Mouse (Mus musculus) heart, embryonic 15.5 days (tissue): ENCODE results near the gene Arpp19. TPM values are rescaled to one million over a fixed set of nuclear protein-coding genes. Genes with fewer than 3 reads are reported as not detected.

Experiments used
- ATAC-seq: fragments of 200-750 bp; cut with Nextera tagmentation; replicated peaks from 2 replicates; pipeline ENCODE4 v1.8.0; 2017; ENCODE audit warnings: low read depth, moderate TSS enrichment; ENCODE audit not compliant: insufficient number of reproducible peaks, insufficient read depth, low FRiP score
- H3K27ac ChIP-seq: fragments of 300-500 bp; sonication (generic); 2 replicates; pipeline ENCODE4 v1.5.1; 2015; ENCODE audit warnings: mild to moderate bottlenecking, inconsistent platforms
- H3K27me3 ChIP-seq: fragments of 300-500 bp; sonication (generic); 2 replicates; pipeline ENCODE4 v1.6.1; 2015; ENCODE audit warnings: inconsistent platforms
- H3K36me3 ChIP-seq: fragments of 300-500 bp; sonication (generic); 2 replicates; pipeline ENCODE4 v1.6.1; 2015; ENCODE audit warnings: mild to moderate bottlenecking, inconsistent platforms
- H3K4me1 ChIP-seq: fragments of 300-500 bp; sonication (generic); replicated peaks from 2 replicates; pipeline ENCODE4 v1.6.1; 2015; ENCODE audit warnings: inconsistent platforms
- H3K4me2 ChIP-seq: fragments of 300-500 bp; sonication (generic); 2 replicates; pipeline ENCODE4 v1.6.1; 2015; ENCODE audit warnings: inconsistent platforms, mild to moderate bottlenecking, moderate library complexity
- H3K4me3 ChIP-seq: fragments of 300-500 bp; sonication (generic); 2 replicates; pipeline ENCODE4 v1.5.1; 2015; ENCODE audit warnings: mild to moderate bottlenecking, inconsistent platforms
- H3K9ac ChIP-seq: fragments of 300-500 bp; sonication (generic); 2 replicates; pipeline ENCODE4 v1.6.1; 2015; ENCODE audit warnings: mild to moderate bottlenecking, inconsistent platforms
- H3K9me3 ChIP-seq: fragments of 300-500 bp; sonication (generic); replicated peaks from 2 replicates; pipeline ENCODE4 v1.6.1; 2016; ENCODE audit warnings: inconsistent platforms
- WGBS: fragments of 180-500 bp; shearing (Covaris S2); methylation state at CpG from one replicate; pipeline ENCODE4 v1.1.7; 2015; ENCODE audit warnings: mixed read lengths; 5-methylcytosine and 5-hydroxymethylcytosine counted together
- polyA plus RNA-seq: library from polyadenylated mRNA; unstranded; fragments of >200 nt; fragmentation: Nextera tagmentation; extraction: Ambion mirVana; gene quantifications from 2 replicates; pipeline ENCODE4 v1.2.1, GENCODE M21; 2015

The Arpp19 gene
- polyA plus RNA-seq, 1 experiment from 2014 or later: 218 TPM

- no peaks in the 10 kb centered on the region for H3K27me3 ChIP-seq
- H3K4me2 ChIP-seq: no peak overlapping the region
- 0 out of 2 replicates have a peak, but pooled peaks cover 2% of the 10 kb centered on the region for H3K4me1 ChIP-seq
- H3K9ac ChIP-seq: no peak overlapping the region
- no peak overlapping the region for H3K27ac ChIP-seq
- H3K4me3 ChIP-seq: no peak overlapping the region
- peaks cover 35% of the 10 kb centered on the region for H3K36me3 ChIP-seq
- no peaks in the 10 kb centered on the region for H3K9me3 ChIP-seq
- no peak for ATAC-seq
- WGBS: 90% methylated on average over 6 of the region's 6 CpGs
Measured at GRCm38 (mm10) chr9:75019181-75019580, 18.2 kb upstream of the Arpp19 start.

GRCm38 (mm10) chr9:75019592-75019991, 17.8 kb upstream of the Arpp19 start:
- Histone ChIP-seq H3K9ac (no peak overlapping the region), H3K4me3 (no peak overlapping the region), H3K27ac (no peak overlapping the region), H3K27me3 (no peaks in the 10 kb centered on the region), H3K4me1 (0 out of 2 replicates have a peak, but pooled peaks cover 2% of the 10 kb centered on the region), H3K4me2 (no peak overlapping the region), H3K9me3 (no peaks in the 10 kb centered on the region), H3K36me3 (peaks cover 35% of the 10 kb centered on the region)
- WGBS: 88% methylated on average over 3 of the region's 3 CpGs
- ATAC-seq: no peak

DNA sequence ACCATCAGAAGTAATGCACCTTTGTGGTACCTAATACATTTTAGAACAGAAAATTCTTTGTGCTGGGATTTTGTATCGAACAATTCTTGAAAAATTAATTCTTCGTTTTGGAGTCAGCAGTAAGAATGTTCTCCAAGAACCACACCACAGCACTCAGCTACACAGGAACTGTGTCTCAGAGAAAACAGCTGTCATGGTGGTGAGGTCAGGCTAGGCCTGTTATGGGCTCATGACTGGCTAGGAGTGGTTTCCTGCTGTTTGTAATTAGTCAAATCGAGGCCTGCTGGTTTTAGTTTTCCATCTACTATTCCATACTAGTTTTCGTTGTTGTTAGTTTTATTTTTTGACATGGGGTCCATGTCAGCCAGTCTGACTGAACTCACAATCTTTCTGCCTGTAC, 16.9 kb upstream of the Arpp19 start:
- ATAC-seq: no peak
- 73% methylated on average over 4 of the region's 4 CpGs for WGBS
- Histone ChIP-seq H3K4me2 (no peak overlapping the region), H3K27me3 (no peaks in the 10 kb centered on the region), H3K4me1 (0 out of 2 replicates have a peak, but pooled peaks cover 2% of the 10 kb centered on the region), H3K9me3 (no peaks in the 10 kb centered on the region), H3K27ac (no peak overlapping the region), H3K36me3 (peaks cover 36% of the 10 kb centered on the region), H3K9ac (no peak overlapping the region), H3K4me3 (no peak overlapping the region)

DNA sequence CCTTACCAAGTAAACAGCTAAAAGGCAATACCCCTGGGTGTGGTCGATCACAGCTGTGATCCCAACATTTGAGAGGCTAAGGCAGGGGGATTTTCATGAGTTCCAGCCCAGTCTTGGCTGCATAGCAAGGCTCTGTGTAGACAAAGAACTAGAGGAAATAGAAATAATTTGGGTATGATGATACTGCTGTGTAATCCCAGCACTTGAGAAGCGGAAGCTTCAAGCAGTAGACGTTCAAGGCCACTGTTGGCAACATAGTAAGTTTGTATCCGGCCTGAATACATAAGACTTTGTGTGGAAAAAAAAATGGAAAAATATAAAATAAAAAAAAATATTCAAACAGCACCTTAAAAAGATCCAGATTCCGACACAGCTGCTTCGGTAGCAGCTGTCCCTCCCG, 14.9 kb upstream of the Arpp19 start:
- no peak overlapping the region for H3K9ac ChIP-seq
- no peak for ATAC-seq
- H3K36me3 ChIP-seq: peaks cover 35% of the 10 kb centered on the region
- 0 out of 2 replicates have a peak, but pooled peaks cover 2% of the 10 kb centered on the region for H3K4me1 ChIP-seq
- H3K4me3 ChIP-seq: no peak overlapping the region
- H3K27ac ChIP-seq: no peak overlapping the region
- H3K9me3 ChIP-seq: no peaks in the 10 kb centered on the region
- H3K4me2 ChIP-seq: no peak overlapping the region
- H3K27me3 ChIP-seq: no peaks in the 10 kb centered on the region
- 83% methylated on average over 7 of the region's 7 CpGs for WGBS

- Histone ChIP-seq H3K4me3 (no peak overlapping the region), H3K9me3 (no peaks in the 10 kb centered on the region), H3K4me2 (no peak overlapping the region), H3K36me3 (peaks cover 31% of the 10 kb centered on the region), H3K27ac (no peak overlapping the region), H3K27me3 (no peaks in the 10 kb centered on the region), H3K9ac (no peak overlapping the region), H3K4me1 (0 out of 2 replicates have a peak, but pooled peaks cover 2% of the 10 kb centered on the region)
- no peak for ATAC-seq
- WGBS: 73% methylated on average over 5 of the region's 5 CpGs
Measured at GRCm38 (mm10) chr9:75023150-75023894, 14.1 kb upstream of the Arpp19 start.

DNA sequence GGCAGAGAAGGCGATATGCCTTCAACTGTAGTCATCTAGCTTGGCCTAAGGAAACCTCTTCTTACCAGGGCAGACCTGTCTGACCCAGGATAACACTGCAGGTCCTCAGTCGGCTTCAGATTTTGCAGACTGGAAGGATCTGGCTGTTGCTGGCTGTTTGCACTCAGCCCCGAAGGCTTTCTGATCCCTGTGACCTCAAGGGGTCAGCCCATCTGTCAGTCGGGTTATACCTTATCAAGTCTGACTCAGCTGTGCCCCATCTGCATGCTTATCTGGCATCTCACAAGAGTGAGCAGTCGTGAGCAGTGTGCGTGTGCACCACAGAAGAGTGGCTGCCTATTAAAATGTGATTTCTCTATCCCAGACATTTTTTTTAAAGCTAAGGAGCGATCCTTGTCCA, 13.3 kb upstream of the Arpp19 start:
- 0 out of 2 replicates have a peak, but pooled peaks cover 2% of the 10 kb centered on the region for H3K4me1 ChIP-seq
- no peak overlapping the region for H3K4me2 ChIP-seq
- no peak for ATAC-seq
- H3K27ac ChIP-seq: no peak overlapping the region
- H3K27me3 ChIP-seq: no peaks in the 10 kb centered on the region
- peaks cover 24% of the 10 kb centered on the region for H3K36me3 ChIP-seq
- WGBS: 27% methylated on average over 7 of the region's 7 CpGs
- H3K9me3 ChIP-seq: no peaks in the 10 kb centered on the region
- H3K9ac ChIP-seq: no peak overlapping the region
- no peak overlapping the region for H3K4me3 ChIP-seq

GRCm38 (mm10) chr9:75025689-75026088, 11.7 kb upstream of the Arpp19 start:
- WGBS: 74% methylated on average over 6 of the region's 6 CpGs
- Histone ChIP-seq H3K27me3 (no peaks in the 10 kb centered on the region), H3K9ac (no peak overlapping the region), H3K36me3 (peaks cover 10% of the 10 kb centered on the region; the same call in 1 of the 2 replicates), H3K4me2 (no peak overlapping the region), H3K27ac (no peak overlapping the region), H3K9me3 (no peaks in the 10 kb centered on the region), H3K4me1 (0 out of 2 replicates have a peak, but pooled peaks cover 2% of the 10 kb centered on the region), H3K4me3 (no peak overlapping the region)
- ATAC-seq: no peak

DNA sequence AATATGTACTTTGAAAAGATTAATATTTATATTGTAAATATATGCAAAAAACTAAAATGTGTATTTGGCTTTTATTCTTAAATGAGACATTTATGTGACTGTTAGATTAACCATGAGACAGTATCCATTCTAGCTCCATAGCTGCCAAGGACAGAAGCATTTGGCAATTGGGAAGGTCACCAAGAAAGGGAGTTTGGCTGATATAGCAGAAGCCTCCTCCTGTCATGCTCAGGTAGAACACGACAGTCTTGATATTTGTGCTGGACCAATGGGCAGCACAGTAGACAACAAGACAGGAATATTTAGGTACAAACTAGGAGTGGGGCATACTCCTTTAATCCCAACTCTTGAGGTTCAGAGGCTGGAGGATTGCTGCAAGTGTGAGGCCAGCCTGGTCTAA, 5.0 kb upstream of the Arpp19 start:
- Histone ChIP-seq H3K36me3 (peaks cover 3% of the 10 kb centered on the region; the same call in 1 of the 2 replicates), H3K27me3 (no peaks in the 10 kb centered on the region), H3K9me3 (no peaks in the 10 kb centered on the region), H3K4me2 (no peak overlapping the region), H3K27ac (no peak overlapping the region), H3K4me1 (no peaks in the 10 kb centered on the region; the same call in 1 of the 2 replicates), H3K9ac (no peak overlapping the region), H3K4me3 (no peak overlapping the region)
- ATAC-seq: no peak
- WGBS: 95% methylated on average over 1 of the region's 1 CpGs

- WGBS: 54% methylated on average over 7 of the region's 7 CpGs
- no peaks in the 10 kb centered on the region for H3K27me3 ChIP-seq
- no peak overlapping the region for H3K9ac ChIP-seq
- H3K36me3 ChIP-seq: peaks cover 3% of the 10 kb centered on the region; the same call in 1 of the 2 replicates
- H3K4me3 ChIP-seq: no peak overlapping the region
- H3K9me3 ChIP-seq: no peaks in the 10 kb centered on the region
- ATAC-seq: no peak
- H3K4me2 ChIP-seq: no peak overlapping the region
- H3K4me1 ChIP-seq: no peaks in the 10 kb centered on the region; the same call in 1 of the 2 replicates
- H3K27ac ChIP-seq: no peak overlapping the region
Measured at GRCm38 (mm10) chr9:75033141-75033540, 4.3 kb upstream of the Arpp19 start.

DNA sequence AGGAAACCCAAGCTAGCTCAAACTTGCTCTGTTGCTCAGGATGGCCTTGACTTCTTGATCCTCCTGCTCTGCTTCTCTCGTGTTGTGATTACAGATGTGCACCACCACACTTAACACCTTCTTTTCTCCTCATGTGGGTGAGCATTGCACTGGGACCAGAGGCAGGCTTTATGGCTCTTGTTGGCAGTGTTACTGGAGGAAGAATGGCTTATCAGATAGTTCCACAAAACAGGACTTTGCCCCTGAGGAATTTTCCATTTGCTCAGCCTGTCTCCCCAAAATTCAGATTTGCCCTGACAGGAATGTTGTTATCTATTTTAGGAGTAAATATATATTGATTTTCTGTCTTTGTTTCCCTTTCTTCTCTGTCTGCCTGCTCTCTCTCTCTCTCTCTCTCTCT, 2.7 kb upstream of the Arpp19 start:
- no peak overlapping the region for H3K4me2 ChIP-seq
- H3K4me3 ChIP-seq: no peak overlapping the region
- peaks cover 3% of the 10 kb centered on the region; the same call in 1 of the 2 replicates for H3K36me3 ChIP-seq
- H3K27me3 ChIP-seq: no peaks in the 10 kb centered on the region
- no peak for ATAC-seq
- H3K27ac ChIP-seq: no peak overlapping the region
- 15% methylated on average over 1 of the region's 1 CpGs for WGBS
- no peak overlapping the region for H3K9ac ChIP-seq
- peaks cover 8% of the 10 kb centered on the region for H3K4me1 ChIP-seq
- no peaks in the 10 kb centered on the region for H3K9me3 ChIP-seq

DNA sequence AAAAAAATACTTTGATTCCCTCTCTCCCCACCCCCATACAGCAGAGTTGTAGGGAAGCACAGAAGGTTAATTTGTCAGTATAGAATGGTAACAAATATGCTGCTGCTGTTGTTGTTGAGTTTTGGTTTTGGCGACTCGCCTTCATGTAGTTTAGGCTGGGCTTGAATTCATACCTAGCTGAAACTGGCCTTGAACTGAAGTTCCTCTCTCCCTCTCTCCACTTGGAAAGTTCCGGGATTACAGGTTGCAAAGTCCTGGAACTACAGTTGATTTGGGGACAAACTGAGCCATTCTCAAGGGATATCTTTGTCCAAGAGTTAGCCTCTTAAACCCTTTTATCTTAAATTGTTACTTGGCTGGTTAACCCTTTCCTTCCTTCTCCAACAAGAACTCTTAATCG, 1.5 kb upstream of the Arpp19 start:
- WGBS: 70% methylated on average over 4 of the region's 4 CpGs
- Histone ChIP-seq H3K9ac (no peak overlapping the region), H3K4me1 (peaks cover 8% of the 10 kb centered on the region), H3K27me3 (no peaks in the 10 kb centered on the region), H3K4me2 (no peak overlapping the region), H3K27ac (no peak overlapping the region), H3K9me3 (no peaks in the 10 kb centered on the region), H3K36me3 (peaks cover 3% of the 10 kb centered on the region; the same call in 1 of the 2 replicates), H3K4me3 (no peak overlapping the region)
- no peak for ATAC-seq

DNA sequence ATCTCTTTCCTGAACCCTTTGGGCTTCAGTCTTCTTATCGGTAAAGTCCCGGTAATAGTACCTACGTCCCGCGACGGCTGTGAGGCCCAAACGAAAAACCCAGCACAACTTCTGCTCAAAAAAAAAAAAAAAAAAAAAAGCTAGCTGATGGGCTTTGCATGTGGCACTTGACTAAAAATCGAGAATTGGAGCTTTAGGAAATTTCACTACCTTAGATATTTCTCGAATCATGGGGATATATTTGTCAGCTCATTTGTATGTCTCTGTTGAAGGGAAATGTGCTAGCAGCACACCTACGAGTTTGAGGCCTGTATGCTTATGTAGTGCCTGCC, 909 bp downstream of the Arpp19 start:
- WGBS: 1% methylated on average over 10 of the region's 10 CpGs
- Histone ChIP-seq H3K9ac (peak overlapping the region; percentile 76), H3K27me3 (no peaks in the 10 kb centered on the region), H3K27ac (no peak overlapping the region), H3K9me3 (no peaks in the 10 kb centered on the region), H3K4me2 (peak overlapping the region; percentile 67), H3K4me1 (peaks cover 10% of the 10 kb centered on the region), H3K4me3 (peak overlapping the region; percentile 71), H3K36me3 (peaks cover 3% of the 10 kb centered on the region; the same call in 1 of the 2 replicates)
- no peak for ATAC-seq
